Mouse (Mus musculus): ENCODE measurements around the gene Pinlyp.

Gene Pinlyp

DNA sequence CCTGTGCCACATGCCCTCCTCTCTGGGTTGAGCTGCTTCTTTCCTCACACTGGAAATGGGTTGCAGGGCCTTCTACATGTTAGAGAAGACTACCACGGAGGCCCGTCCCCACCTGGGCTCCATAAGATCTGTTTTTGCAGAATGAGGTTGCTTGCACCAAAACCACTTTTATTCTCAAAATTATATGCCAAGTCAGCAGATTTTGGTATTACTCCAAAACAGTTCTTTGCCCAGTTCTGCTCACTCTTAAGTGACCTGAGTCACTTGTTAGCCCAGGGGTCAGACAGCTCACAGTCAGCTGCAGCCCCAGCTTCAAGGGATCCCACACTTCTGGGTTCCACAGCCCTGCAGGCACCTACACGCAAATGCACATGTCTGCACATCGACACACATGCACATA lies 15.5 kb upstream of the Pinlyp start:
- DNase-seq = no peak

DNA sequence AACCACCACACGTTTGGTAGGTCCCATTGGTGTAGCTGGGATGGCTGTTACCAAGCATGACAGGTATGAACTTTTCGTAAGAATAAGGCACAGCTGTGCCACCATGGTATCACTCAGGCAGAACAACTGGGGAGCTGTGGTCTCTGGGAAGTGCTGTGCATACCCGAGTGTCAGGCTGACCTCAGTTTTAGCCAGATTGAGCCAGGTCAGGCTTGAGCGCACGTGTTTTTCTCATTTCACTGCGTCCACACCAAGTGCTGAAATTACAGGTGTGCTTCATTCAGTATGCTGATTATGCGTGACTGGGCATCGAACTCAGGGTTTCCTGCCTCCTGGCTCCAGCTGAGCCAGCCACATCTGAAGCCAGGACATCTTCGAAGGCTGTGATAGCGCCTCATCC lies 9.9 kb upstream of the Pinlyp start:
- DNase-seq = no peak

DNA sequence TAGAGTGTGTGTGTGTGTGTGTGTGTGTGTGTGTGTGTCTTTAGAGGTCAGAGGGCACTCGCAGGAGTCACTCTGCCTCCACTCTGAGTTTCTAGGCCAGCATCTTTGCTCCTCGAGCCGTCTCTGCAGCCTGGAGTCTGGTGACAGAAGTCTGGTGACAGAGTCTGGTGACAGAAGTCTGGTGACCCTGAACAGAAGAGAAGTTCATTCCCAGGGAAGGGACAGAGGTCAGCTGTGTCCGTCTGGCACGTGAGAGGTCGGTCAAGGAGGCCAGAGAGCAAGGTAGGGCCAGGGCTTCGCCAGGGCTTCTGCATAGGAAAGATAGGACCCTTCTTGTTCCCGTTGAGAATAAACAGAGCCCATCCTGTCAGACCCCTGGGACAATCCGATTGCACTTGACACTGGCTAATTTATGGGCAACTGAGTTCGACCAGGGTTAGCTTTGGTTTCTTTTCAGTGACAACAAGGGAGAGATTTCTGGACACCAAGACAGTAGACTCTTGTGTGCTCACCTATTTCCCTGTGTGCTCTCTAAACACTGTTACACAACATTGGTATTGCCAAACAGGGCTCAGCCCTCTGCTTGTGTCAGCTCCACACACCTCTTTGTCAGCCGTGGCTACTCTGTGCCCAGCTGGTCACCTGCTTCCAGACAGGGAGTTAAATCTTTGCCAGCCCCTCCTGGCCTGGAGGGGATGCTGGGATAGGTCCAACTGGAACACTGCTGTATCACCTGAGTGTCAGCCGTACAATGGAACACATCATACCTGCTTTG lies 6.3 kb upstream of the Pinlyp start:
- DNase-seq = no peak

DNA sequence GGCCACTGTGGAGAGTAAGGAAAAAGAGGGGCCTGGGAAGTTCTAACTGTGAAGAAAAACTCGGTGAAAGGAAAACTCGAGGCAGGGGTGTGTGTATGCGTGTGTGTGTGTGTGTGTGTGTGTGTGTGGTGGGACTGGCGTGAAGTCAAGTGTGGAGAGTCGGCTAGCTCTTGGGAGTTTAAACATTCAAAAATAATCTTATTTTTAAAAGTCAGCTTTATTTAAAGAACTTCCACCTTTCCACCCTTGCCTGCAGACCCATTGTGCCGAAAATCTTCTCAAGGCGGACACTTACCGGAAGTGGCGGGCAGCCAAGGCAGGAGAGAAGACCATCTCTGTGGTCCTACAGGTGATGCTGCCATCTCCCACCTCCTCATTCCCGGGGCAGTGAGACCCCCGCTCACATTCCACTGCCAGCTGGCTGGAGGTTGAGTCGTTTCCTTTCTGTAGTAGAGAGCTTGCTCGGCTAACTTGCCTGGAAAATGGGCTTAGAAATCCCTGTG lies 1.7 kb upstream of the Pinlyp start:
- peak; percentile 69 for DNase-seq

DNA sequence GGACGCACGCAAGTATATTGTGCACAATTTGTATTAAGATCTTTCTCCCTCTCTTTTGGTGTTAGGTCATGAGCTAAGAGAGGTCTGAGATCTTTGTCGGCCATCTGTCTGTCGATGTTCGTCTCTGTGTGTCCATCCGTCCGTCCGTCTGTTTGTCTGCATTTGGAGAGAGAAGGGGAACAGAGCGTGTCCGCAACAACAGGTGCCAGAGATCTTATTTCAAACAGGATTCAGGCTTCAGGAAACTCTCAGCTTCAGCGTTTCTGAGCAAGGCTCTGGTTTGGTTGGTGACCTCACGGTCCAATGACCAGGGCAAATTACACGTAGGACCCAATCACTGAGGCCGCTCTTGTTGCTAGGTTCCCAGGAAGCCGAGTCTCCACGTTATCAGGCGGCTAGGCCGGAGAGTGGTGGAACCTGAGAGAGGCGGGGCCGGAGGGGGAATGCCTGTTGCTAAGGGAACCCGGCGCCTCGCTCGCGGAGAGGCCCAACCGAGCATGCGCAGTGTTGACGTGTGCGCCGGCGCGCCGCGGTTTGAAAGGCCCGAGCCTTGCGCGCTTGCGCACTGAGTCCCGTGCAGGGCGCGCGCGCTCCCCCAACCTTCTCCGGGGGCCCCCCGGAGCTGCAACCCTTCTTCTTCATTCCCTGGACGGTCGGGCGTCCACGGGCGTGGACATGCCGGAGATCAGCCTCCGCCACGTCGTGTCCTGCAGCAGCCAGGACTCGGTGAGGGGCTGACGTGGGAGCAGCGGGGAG lies 894 bp upstream of the Pinlyp start:
- DNase-seq = peak; percentile 100

DNA sequence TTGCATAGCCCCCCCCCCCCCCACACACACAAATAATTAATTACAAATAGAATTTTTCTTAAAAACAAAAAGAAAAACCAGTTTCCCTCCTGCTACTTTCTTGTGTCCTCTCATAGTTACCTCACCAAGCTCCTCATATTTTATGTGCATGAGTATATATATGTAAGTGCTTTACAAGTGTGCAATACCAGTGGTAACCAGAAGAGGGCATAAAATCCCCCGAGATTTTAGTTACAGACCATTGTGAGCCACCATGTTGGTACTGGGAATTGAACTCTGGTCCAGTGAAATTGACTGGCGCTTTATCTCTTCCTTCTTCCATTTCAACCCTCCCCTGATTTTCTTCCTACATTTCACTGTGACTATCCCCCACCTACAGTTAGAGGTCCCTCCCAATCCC lies 1.4 kb downstream of the Pinlyp start:
- DNase-seq = no peak

DNA sequence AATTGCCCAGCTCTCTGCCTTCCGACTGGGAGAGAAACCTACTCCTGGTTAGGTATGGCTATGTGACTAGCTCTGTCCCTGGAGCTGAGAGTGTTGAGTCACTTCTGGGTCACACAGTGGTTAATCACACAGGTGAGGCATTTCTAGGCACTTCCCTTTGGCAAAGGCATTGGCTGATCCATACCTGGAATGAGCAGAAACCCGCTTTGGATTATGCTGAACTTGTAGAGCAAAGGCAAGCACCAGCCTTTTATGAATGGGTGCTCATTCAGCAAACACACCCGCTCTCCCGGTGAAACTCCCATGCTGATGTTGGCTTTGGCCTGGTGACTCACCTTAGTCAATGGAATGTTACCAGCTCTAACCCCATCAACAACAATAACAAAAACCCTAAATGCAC lies 6.2 kb downstream of the Pinlyp start:
- DNase-seq = no peak

DNA sequence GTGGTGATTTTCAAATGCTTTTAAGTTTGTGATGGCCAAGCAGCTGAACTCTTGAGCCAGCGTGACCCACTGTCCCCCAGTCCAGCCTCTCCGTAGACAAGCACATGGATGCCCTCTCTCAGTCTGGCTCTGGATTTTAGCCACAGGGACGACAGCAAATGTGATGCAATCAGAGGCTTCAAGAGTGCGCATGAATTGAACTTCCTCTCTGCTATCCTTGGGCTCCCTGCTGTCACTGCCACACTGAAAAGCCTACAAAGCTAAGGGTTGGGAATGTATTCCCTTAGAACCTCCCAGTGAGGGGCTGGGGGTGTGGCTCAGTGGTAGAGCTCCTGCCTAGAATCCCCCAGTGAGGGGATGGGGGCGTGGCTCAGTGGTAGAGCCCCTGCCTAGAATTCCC lies 7.2 kb downstream of the Pinlyp start:
- DNase-seq = no peak

DNA sequence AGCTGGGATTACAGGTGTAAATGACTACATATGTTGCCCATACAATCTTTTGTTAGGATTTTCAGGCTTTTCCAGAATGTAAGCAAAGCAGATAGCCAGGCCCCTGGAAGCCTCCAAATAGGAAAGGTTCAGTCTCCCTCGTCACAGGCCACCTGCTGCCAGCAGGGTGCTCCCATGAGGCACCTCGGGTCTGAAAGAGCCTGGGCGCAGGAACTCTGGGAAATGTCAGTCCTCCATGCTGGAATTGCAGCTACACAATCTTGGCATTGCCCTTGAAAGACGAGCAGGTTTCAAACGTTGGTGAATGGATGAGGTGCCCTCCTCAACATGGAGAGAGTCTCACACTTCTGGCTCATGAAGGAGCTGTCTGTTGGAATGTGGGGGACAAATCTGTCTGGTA lies 7.8 kb downstream of the Pinlyp start:
- DNase-seq = no peak

DNA sequence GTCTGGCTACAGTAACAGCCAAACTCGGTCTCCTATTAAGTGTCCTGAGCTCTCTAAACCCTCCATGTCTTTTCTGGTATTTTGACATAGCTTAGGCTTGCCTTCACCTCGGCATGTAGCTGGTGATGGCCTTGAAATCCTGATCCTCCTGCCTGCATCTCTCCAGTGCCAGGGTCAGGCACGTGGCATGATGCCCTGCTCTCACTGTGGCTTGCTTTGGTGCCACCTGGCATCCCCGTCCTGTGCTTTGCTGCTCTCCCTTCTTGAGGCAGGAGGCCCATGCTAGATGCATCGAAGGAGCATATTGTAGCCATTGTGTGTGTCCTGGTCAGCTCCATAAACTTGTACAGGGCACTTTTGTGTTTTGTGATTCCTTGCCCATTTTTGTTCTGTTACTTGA lies 8.3 kb downstream of the Pinlyp start:
- DNase-seq = peak; percentile 87

DNA sequence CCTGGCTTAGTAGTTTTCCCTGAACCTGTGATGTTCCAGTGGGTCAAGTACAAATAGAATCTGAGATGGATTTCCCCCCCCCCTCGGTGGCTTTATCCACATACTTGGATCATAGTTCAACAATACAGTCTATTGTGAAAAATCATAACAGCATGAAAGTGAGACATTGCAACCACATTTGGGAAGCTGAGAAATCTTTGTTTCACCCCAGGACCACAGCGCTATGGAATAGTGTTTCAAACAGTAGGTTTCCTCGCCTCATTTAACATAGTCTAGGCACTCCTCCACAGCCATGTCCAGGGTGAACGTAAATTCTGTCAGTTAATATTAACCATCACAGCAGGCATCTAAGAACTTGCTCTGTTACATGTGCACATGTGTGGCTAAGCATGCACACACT lies 8.8 kb downstream of the Pinlyp start:
- DNase-seq = no peak

DNA sequence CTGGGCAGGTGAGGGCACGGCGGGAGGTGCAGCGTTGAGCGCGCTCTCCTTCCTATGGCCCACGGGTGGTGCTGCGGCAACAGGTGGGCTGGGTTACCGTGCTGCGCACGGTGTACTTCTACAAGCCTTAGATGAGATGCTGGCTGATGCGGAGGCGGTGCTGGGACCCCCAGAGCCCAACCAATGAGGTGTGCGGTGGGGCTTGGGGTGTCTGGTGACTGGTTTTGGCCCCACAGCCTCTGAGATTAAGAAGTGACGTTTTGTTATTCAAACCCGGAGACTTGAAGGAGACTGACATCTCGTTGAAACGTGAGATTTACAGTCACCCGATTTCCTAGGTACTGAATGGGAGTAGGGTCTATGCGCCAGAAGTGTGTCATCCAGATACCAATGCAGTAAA lies 11.6 kb downstream of the Pinlyp start:
- DNase-seq = no peak

DNA sequence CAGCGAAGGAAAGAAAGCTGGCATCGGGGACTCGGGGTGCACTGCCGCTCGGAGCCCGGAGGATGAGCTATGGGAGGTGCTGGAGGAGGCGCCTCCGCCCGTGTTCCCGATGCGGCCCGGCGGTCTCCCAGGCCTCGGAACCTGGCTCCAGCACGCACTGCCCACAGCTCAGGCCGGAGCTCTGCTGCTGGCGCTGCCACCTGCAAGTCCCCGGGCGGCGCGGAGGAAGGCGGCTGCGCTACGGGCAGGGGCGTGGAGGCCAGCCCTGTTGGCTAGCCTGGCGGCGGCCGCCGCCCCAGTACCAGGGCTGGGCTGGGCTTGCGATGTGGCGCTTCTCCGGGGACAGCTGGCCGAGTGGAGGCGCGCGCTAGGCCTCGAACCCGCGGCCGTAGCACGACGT lies 12.1 kb downstream of the Pinlyp start:
- no peak for DNase-seq

DNA sequence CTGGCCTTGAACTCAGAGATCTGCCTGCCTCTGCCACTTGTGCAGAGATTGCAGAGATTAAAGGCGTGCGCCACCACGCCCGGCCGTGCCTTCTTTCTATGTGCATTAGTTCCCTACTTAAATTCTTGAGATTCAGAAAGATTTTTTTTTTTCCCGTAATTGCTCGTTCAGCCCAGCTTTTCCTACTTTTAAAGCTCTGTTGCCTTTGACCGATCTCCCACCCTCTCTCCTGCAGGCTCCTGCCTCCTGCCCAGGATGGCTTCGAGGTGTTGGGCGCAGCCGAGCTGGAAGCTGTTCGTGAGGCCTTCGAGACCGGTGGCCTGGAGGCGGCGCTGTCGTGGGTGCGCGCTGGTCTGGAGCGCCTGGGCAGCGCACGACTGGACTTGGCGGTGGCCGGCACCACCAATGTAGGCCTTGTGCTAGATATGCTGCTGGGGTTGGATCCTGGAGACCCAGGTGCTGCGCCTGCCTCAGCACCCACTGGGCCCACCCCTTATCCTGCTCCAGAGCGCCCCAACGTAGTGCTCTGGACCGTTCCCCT lies 12.8 kb downstream of the Pinlyp start:
- DNase-seq = no peak

DNA sequence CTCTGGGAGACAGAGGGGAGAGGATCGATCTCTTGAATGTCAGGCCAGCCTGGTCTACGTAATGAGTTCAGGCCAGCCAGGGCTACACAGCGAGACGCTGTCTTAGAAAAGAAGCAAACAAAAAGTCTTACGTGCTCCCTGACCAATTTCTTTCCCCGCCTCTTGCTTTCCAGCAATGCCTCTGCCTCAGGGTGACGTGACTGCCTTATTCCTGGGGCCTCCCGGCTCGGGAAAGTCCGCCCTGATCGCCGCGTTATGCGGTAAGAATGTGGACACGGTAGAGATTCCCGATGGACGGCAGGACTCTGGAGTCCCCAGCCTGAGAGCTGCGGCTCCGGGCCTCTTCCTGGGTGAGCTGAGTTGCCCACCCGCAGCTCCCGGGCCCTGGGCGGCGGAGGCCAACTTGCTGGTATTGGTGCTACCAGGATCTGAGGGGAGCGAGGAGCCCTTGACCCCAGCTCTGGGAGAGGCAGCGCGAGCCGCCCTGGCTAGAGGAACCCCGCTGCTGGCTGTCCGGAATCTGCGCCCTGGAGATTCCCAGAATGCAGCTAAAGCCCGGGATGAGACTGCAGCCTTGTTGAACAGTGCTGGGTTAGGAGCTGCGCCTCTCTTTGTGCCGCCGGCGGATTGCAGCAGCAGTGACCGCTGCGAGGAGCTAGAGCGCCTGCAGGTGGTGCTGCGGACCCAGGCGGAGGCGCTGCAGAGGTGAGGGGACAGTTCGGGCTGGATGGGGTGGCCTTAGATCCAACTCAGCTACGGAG lies 14.5 kb downstream of the Pinlyp start:
- DNase-seq = peak; percentile 84

DNA sequence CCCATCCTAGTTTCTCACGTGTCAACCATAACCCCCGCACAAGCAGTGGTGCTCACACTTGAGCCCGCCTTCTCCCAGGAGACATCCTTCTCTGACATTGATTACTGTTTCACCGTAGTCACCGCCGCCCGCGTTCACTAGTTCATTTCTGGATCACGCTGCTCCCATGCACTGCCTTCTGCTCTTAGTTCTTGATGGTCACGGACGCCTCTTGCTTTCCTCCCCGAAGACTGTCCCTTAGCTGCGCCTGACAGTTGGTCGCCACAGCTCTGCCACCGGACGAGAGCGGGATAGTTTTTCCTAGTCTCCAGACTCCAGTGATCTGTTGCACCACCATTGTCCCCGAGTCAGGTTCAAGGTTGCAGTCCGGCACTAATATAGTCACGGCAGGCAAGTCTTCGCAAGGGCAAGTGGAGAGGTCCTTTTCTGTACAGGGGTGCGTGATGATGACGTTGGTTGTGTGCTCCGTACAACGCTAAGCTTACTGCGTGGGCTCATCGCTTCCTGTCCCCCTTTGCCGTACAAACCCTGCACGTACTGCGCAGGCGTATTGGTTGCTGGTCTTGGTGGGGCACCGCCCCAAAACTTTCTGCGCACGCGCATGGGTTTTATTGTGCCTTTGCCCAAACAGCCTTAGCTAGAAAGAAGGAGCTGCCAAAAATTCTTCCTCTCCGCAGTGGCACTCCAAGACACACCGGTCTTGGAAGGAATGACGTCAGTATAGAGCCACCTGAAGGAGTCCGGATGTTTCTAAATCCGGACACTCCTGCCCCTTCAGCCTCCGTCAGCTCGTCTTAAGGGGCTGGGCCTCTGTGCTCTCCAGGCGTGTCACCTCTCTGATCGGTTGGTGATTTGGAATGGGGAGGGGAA lies 15.6 kb downstream of the Pinlyp start, which contains the start of gene Irgq:
Gene Irgq, plus strand, starts transcription at position 628 of the 870 bp plus-strand sequence.
- peak; percentile 99 for DNase-seq

DNA sequence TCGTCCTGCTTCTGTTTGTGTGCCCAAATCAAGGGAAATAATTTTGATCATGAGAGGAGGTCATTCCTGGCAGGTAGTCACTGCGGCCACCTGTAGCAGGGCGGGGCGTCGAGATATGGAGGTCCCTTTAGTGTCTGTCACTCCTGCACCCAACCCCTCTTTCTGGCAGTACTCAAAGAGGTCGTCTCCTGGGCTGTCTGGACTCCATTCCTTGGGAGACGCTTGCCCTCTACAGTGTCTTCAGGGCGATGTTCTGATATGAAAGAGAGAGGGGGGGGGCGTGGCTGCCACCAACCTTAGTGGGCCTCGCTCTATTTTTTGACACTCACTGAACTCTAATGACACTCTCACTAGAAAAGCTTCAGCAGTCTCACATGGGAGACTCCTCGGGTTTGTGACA lies 16.3 kb downstream of the Pinlyp start:
- DNase-seq = peak; percentile 75

DNA sequence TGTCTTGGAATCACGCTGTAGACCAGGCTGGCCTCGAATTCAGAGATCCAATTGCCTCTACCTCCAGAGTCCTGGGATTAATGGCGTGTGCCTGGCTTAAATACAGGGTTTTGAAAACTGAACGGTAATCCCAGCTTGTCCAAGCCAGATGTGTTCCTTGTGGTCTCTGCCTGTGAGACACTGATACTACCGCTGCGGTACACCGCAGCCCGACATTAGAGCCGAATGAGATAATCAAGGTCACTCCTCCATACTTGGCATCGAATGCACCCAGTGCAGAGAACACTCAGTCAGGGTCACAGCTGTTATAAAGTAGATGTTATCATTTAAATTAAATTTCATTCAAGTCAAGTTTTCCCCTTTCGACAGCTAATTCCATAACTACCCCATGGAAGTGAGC lies 17.1 kb downstream of the Pinlyp start:
- DNase-seq = no peak

DNA sequence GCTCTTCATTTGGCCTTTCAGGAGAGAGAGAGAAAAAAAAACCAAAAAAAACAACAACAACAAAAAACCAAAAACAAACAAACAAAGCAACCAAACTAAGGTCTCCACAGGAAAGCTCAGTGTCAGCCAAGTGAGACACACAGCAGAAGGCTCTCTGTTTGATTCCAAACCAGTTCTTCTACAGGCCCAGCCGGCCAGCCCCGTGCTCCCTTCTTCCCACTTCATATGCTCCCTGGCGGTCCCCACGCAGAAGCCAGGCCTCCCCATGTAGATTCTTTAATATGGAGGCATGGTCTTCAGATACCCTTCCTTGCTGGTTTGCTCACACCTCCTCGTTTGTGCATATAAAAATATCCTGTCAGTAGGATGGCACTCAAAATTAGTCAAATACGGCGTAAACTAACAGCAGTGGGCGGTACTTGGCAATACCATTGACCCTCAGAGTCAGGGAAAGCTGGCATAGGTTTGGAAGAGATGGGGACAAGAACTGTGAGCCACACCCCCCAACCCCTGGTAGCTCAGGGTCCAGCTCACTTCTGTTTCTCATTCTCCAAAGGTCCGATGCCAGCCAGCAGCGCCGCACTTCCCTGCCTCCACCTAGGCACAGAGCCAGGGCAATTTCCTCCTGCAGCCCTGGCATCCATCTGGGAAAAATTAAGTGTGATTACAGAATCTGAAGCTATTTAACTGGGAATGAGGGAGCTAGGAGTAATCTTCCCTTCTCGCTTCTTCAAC lies 20.1 kb downstream of the Pinlyp start:
- DNase-seq = peak; percentile 81

DNA sequence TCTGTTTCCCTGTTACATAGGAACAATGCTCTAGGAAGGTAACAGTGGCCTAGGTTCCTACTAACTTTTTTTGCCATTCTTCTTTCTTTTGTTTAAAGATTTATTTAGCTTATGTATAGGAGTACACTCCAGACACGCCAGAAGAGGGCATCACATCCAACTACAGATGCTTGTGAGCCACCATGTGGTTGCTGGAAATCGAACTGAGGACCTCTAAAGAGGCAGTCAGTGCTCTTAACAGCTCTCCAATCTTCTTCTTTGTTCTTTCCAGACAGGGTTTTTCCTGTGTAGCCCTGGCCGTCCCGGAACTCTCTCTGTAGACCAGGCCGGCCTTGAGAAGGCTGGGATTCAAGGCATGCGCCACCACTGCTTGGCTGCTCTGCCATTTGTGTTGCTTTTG lies 20.9 kb downstream of the Pinlyp start:
- no peak for DNase-seq

DNA sequence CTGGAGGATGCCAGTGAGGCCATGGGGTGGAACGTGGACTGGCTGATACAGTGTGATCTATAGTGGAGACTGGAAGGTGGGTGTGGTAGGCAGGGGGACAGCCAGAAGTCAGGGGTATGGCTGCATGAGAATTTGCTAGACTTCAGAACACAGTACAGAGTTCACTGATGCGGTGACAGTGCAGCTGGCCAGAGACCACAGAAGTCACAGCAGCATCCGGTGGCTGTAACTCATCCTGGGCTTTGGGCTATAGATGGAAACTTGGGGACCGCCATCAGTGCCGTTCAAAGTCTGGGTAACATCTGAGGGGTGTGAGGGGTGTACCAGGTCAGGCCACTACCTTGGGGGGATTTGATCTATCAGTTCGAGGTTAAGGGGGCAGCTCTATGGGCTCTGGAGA lies 22.2 kb downstream of the Pinlyp start:
- DNase-seq = no peak

DNA sequence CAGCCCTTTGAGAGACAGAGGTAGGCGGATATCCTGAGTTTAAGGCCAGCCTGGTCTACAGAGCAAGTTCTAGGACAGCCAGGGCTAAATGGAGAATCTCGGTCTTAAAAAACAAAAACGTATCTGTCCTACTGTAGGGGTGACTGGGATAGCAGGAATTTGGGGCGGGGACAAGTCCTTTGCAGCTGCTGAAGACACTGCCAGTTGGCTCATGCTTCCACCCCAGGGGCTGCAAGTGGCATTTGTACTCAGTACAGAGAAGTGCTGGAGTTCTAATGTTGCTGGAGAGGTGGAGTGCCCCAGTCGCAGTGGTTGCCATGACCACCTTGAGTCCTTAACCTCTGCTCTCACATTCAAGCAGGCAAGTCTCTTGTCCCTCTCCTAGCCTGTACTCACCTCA lies 23.1 kb downstream of the Pinlyp start:
- no peak for DNase-seq

All from cerebellum, adult 9-11 months (tissue).